Mouse (Mus musculus): ENCODE measurements at regions not wholly inside any gene's neighbourhood (a gene's known extent, or its start where the extent isn't known, plus 50 kb on each side); places are given as distances from the start of the nearest gene placed in this dataset.
"Not testable (repeated sequence)": the region's sequence is repeated elsewhere in the genome, so short reads cannot be mapped to it uniquely, and the experiment has no call there.

- not testable (repeated sequence) for H3K4me2 ChIP-seq (ENCODE audit: low read depth, low read length); H3K27me3 ChIP-seq (ENCODE audit: control insufficient read depth, insufficient read depth, low read depth, low read length); ATAC-seq (ENCODE audit: low read depth); H3K36me3 ChIP-seq (ENCODE audit: control insufficient read depth, insufficient read depth, low read length); H3K4me1 ChIP-seq (replicated peaks; ENCODE audit: control insufficient read depth, insufficient read depth, low read length); H3K9ac ChIP-seq (ENCODE audit: low read length); H3K9me3 ChIP-seq (ENCODE audit: control insufficient read depth, low read length); H3K27ac ChIP-seq (ENCODE audit: low read length); H3K4me3 ChIP-seq (ENCODE audit: low read length)
- 82% methylated on average over 2 of the region's 2 CpGs for WGBS
These were observed 89.3 kb upstream of the Cldn34b3 start for GRCm38 (mm10) chrX:76174806-76175205.

GRCm38 (mm10) chrX:76181446-76182148, 82.5 kb upstream of the Cldn34b3 start:
- H3K27me3 ChIP-seq (ENCODE audit: control insufficient read depth, insufficient read depth, low read depth, low read length), result no peaks in the 10 kb centered on the region
- no peak overlapping the region for H3K4me3 ChIP-seq (ENCODE audit: low read length)
- no peak overlapping the region for H3K4me2 ChIP-seq (ENCODE audit: low read depth, low read length)
- no peaks in the 10 kb centered on the region for H3K36me3 ChIP-seq (ENCODE audit: control insufficient read depth, insufficient read depth, low read length)
- no peaks in the 10 kb centered on the region for H3K9me3 ChIP-seq (ENCODE audit: control insufficient read depth, low read length)
- no peak for ATAC-seq (ENCODE audit: low read depth)
- H3K4me1 ChIP-seq (replicated peaks; ENCODE audit: control insufficient read depth, insufficient read depth, low read length), result no peaks in the 10 kb centered on the region
- no peak overlapping the region for H3K9ac ChIP-seq (ENCODE audit: low read length)
- WGBS, result 75% methylated on average over 4 of the region's 4 CpGs
- no peak overlapping the region for H3K27ac ChIP-seq (ENCODE audit: low read length)

DNA sequence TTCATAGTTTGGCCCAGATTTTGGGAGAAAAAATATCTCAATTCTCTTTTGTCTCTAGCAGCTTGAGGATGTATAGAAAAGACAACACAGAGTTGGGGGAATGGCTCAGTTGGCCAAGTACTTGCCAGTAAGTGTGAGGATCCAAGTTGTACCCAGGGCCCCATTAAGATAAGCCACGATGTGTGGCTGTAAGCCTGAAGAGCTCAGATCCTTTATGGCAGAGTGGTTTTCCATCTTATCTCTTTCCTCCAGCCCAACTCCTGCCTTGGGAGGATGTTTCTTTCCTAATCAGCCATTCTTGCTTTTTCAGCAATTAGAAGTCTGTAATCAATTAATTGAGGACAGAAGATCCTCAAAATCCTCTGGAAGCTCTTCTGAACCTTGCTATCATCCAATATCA, 63.5 kb upstream of the Cldn34b3 start:
- H3K27ac ChIP-seq (ENCODE audit: low read length), result no peak overlapping the region
- H3K9ac ChIP-seq (ENCODE audit: low read length), result no peak overlapping the region
- no peaks in the 10 kb centered on the region for H3K27me3 ChIP-seq (ENCODE audit: control insufficient read depth, insufficient read depth, low read depth, low read length)
- no peak overlapping the region for H3K4me2 ChIP-seq (ENCODE audit: low read depth, low read length)
- H3K36me3 ChIP-seq (ENCODE audit: control insufficient read depth, insufficient read depth, low read length), result no peaks in the 10 kb centered on the region
- H3K4me3 ChIP-seq (ENCODE audit: low read length), result no peak overlapping the region
- H3K4me1 ChIP-seq (replicated peaks; ENCODE audit: control insufficient read depth, insufficient read depth, low read length), result no peaks in the 10 kb centered on the region
- WGBS, result 32% methylated on average over 1 of the region's 1 CpGs
- no peaks in the 10 kb centered on the region for H3K9me3 ChIP-seq (ENCODE audit: control insufficient read depth, low read length)
- ATAC-seq (ENCODE audit: low read depth), result no peak

DNA sequence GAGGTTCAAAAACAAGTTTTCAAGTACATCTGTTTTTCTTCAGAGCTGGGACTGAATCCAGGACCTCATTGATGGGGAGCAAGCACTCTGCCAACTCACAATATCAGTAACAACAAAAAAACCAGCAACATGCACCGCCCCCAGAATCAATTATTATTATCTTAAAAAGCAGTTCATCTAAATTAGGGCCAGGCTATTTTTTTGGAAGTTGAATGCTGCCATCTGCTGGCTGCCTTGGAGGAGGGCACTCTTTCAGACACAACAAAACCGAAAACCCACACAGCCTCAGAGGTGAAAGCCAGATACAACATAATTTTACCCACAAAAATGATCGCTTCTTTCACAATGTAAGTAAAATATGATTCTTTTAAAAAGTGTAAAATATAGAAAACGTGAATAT, 62.7 kb upstream of the Cldn34b3 start:
- no peaks in the 10 kb centered on the region for H3K4me1 ChIP-seq (replicated peaks; ENCODE audit: control insufficient read depth, insufficient read depth, low read length)
- H3K27ac ChIP-seq (ENCODE audit: low read length), result no peak overlapping the region
- no peak overlapping the region for H3K4me2 ChIP-seq (ENCODE audit: low read depth, low read length)
- no peaks in the 10 kb centered on the region for H3K36me3 ChIP-seq (ENCODE audit: control insufficient read depth, insufficient read depth, low read length)
- H3K9me3 ChIP-seq (ENCODE audit: control insufficient read depth, low read length), result no peaks in the 10 kb centered on the region
- no peak overlapping the region for H3K4me3 ChIP-seq (ENCODE audit: low read length)
- no peak overlapping the region for H3K9ac ChIP-seq (ENCODE audit: low read length)
- 18% methylated on average over 4 of the region's 4 CpGs for WGBS
- no peak for ATAC-seq (ENCODE audit: low read depth)
- H3K27me3 ChIP-seq (ENCODE audit: control insufficient read depth, insufficient read depth, low read depth, low read length), result no peaks in the 10 kb centered on the region
